Mouse (Mus musculus) left cerebral cortex, adult 2 months (tissue): ENCODE results near the gene Slc27a1. TPM values are rescaled to one million over a fixed set of nuclear protein-coding genes. Genes with fewer than 3 reads are reported as not detected.

Experiments used
- DNase-seq, 2 experiments: peaks; one replicate each; pipeline ENCODE4 v3.0.0; 2021 to 2022; ENCODE audit warnings: low spot score in 2 of 2, mixed read lengths in 1 of 2; ENCODE audit errors: extremely low spot score in 1 of 2
- H3K27ac ChIP-seq: fragments of 200-600 bp; 2 replicates; pipeline ENCODE4 v1.8.1; 2022
- H3K4me3 ChIP-seq: fragments of 200-600 bp; 2 replicates; pipeline ENCODE4 v1.8.1; 2022
- CTCF ChIP-seq: fragments of 200-600 bp; IDR thresholded peaks from 2 replicates; pipeline ENCODE4 v1.8.1; 2022; ENCODE audit warnings: antibody characterized with exemption, mild to moderate bottlenecking, moderate library complexity
- intact Hi-C: fragments of 180-260 bp; cut with DNase I; formaldehyde crosslinking; loops from one replicate; pipeline ENCODE4 v1.15.1; 2025
- total RNA-seq, 2 experiments: library from RNA; stranded (reverse); gene quantifications; 2 replicates each; pipeline ENCODE4 v1.2.3; 2021

The Slc27a1 gene
- total RNA-seq, 2 experiments from 2014 or later: 108 to 109 TPM

DNA sequence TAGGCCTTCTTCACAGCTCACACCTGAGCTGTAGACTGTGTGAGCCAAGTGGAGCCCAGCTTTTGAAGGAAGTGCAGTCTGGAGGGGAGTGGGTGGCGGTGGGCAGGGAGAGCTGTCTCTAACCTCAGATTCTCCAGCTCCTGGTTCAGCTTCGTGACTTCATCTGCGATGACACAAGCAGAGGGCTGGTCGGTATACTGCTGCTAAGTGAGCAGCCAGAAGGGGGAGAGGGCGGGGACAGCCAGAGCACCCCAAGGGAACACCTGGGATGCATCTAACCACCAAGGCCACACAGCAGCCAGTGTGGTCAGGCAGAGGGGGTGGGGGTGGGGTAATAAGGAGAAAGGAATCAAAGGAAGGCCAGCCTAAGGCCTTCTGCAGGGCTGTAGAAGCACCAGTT, 33.0 kb upstream of the Slc27a1 start:
- H3K4me3 ChIP-seq: no peak overlapping the region
- intact Hi-C loops: no loop called here
- no peak overlapping the region for H3K27ac ChIP-seq
- no peak for TF ChIP-seq CTCF
- no peak for DNase-seq

DNA sequence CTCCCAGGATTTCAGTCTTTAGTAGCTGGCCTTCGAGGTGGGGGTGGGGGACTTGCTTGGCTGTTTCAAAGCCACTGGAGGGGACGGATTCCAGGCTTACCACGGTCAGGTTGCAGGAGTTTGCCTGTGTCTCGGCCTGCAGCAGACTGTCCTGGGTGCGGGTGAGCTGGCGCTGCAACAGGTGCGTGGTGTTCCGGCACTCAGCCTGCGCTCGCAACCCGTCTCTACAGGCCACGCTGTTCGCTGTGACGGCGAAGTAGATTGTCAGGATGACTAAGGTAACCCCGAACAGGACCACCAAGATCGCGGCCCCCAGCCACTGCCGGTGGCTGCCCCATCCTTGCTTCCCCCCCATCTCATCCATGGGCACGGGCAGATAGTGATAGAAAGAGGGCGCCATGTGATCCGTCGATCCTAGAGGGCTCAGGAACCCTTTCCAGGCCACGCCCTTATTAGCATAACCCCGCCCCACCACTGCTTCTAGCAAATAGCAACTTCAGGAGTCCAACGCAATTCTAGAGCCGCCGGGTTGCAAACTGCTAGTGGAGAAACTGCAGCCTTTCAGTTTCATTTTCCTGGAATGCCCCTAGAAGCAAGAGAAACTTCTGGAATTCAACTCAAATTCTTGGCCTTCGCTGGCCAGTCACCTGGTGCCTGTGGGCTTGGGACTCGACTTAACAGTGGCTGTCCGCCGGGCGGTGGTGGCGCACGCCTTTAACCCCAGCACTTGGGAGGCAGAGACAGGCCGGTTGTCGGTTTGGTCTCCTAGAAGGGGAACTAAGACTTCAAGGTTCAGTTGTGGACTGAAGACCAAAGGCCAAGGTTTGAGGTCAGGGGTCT, 31.4 kb upstream of the Slc27a1 start, which contains the start of gene Bst2:
TSS of gene Bst2 (minus strand) at position 429 of the 840 bp plus-strand sequence.
- H3K27ac ChIP-seq: peak within 1 kb of the TSS; percentile 4; the same call in 1 of the 2 replicates
- peak within 1 kb of the TSS; percentile 41 for H3K4me3 ChIP-seq
- TF ChIP-seq CTCF: no peak
- peak in 1 of 2 experiments; percentile 32 for DNase-seq
- intact Hi-C loops: no loop called here

GRCm38 (mm10) chr8:71542632-71543343, 25.9 kb upstream of the Slc27a1 start, which contains the start of gene Mvb12a:
TSS of gene Mvb12a (plus strand) at chr8:71542922.
- Histone ChIP-seq H3K27ac (peak within 1 kb of the TSS; percentile 80), H3K4me3 (peak within 1 kb of the TSS; percentile 98)
- intact Hi-C loops: no loop called here
- TF ChIP-seq CTCF: no peak
- peak; percentile 92 to 96 for DNase-seq

DNA sequence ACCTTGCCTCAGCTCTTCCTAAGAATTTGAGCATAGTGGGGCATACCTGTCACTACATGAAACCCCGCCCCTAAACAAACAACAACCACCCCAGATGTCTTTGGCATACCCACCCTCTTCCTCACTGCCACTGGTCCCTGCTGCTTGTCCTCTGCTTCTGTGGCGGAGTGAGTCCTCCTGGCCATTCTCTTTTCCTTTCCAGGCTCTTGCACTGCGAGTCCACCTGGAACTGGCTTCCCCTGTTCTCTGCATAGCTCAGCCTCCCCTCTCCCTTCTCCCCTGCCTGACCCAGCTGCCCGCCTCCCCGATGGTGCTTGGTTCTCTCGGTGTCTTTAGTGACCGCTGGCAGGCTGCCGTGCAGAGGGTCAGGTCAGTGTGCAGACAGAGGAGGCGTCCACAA, 24.9 kb upstream of the Slc27a1 start:
- no peak for DNase-seq
- TF ChIP-seq CTCF: no peak
- intact Hi-C loops: no loop called here
- H3K4me3 ChIP-seq: peak overlapping the region; percentile 98
- H3K27ac ChIP-seq: no peak overlapping the region

DNA sequence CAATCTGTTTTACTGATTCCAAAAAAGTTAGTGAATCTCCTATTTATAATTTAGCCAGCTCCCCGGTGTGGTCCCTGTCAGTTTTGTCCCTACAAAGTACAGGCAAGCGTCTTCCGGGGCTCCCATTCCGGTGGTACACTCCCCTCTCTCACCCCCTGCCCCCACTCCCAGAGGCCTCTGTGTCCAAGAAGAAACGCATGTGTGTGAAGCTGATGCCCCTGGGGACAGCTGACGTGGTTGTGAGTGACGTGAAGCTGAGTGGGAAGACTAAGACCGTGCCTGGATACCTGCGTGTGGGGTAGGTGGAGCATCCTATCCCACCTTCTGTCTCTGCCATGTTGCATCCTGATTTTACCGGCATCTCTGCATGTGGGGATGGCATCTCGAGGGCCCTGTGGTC, 23.6 kb upstream of the Slc27a1 start:
- intact Hi-C loops: no loop called here
- H3K27ac ChIP-seq: no peak overlapping the region
- no peak for DNase-seq
- TF ChIP-seq CTCF: no peak
- no peak overlapping the region for H3K4me3 ChIP-seq

DNA sequence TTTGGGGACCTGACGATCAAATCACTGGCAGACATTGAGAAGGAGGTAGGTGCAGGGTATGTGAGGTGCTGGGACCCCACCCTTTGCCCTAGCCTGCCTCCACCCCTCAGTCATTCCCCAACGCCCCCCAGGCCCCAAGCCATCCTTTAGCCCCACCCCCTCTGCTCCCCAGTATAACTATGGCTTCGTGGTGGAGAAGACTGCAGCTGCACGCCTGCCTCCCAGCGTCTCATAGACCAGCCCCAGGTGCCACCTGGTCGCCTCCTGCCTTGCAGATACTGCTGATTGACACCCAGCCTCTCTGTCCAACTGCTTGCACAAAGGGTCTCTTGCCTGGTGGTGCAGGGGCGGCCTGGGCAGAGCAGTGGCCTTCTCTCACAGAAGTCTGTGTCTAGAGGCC, 21.1 kb upstream of the Slc27a1 start:
- TF ChIP-seq CTCF: no peak
- DNase-seq: no peak
- intact Hi-C loops: no loop called here
- no peak overlapping the region for H3K27ac ChIP-seq
- H3K4me3 ChIP-seq: no peak overlapping the region

- no peak overlapping the region for H3K27ac ChIP-seq
- intact Hi-C loops: no loop called here
- DNase-seq: no peak
- no peak overlapping the region for H3K4me3 ChIP-seq
- no peak for TF ChIP-seq CTCF
Measured at GRCm38 (mm10) chr8:71550754-71551153, 17.9 kb upstream of the Slc27a1 start.

GRCm38 (mm10) chr8:71552770-71553169, 15.9 kb upstream of the Slc27a1 start:
- no peak overlapping the region for H3K27ac ChIP-seq
- DNase-seq: no peak
- intact Hi-C loops: no loop called here
- no peak overlapping the region for H3K4me3 ChIP-seq
- TF ChIP-seq CTCF: no peak

- DNase-seq: no peak
- H3K4me3 ChIP-seq: no peak overlapping the region
- intact Hi-C loops: no loop called here
- TF ChIP-seq CTCF: no peak
- H3K27ac ChIP-seq: no peak overlapping the region
Measured at GRCm38 (mm10) chr8:71554001-71554400, 14.7 kb upstream of the Slc27a1 start.

GRCm38 (mm10) chr8:71554644-71555043, 14.0 kb upstream of the Slc27a1 start:
- TF ChIP-seq CTCF: no peak
- Histone ChIP-seq H3K27ac (no peak overlapping the region), H3K4me3 (no peak overlapping the region)
- DNase-seq: no peak
- intact Hi-C loops: no loop called here

DNA sequence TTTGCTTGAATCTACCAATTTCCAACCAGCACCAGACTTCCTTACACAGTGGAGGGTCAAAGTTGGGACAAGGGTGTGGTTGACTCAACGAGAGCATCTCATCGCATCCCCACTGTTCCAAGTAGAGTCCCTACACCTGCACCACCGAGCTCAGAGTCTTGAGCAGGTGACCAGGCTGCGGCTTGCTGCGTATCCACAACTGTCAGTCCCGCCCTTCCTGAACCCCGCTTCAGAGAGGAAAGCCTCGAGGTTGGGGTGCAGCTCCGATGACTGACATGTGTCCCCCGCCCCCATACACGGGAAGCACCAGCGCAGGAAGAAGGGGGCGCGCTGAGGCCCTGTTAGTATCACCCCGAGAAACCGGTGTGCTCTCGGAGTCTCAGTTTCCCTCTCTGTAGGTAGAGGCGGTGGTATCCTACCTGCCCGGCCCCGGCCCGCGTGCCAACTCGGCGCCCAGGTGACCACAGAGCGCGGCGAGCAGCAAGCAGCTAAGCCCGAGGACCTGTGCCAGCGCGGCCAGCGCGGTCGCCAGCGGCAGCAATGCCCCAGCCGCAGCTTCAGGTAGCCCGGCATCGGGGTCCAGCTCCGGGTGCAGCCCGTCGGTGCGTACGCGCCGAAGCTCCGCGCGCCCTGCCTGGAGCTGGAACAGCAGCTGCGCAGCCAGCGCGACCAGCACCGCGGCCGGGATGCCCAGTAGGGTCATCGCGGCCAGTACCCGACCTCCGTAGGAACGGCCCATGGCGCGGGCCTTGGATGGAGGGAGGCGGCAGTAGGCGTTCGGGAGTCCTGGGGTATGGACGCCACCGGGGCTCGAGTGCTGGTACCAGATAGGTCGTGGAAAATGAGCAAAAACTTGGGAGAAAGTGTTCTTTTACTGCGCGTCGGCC, 10.4 kb upstream of the Slc27a1 start, which contains the start of gene Tmem221:
TSS of gene Tmem221 (minus strand) at position 801 of the 887 bp plus-strand sequence.
- DNase-seq: no peak
- Histone ChIP-seq H3K4me3 (peak within 1 kb of the TSS; percentile 17; the same call in 1 of the 2 replicates), H3K27ac (no peak within 1 kb of the TSS)
- TF ChIP-seq CTCF: no peak
- intact Hi-C loops: no loop called here
